Mouse (Mus musculus) forebrain, embryonic 15.5 days (tissue): ENCODE measurements around the gene Pmel. TPM values are rescaled to one million over a fixed set of nuclear protein-coding genes. Genes with fewer than 3 reads are reported as not detected.

Source experiments
- ATAC-seq: fragments of 200-750 bp; cut with Nextera tagmentation; replicated peaks from 2 replicates; pipeline ENCODE4 v1.8.0; 2017; ENCODE audit warnings: mild to moderate bottlenecking, moderate TSS enrichment, moderate library complexity
- H3K27ac ChIP-seq: fragments of 300-500 bp; sonication (generic); replicated peaks from 2 replicates; pipeline ENCODE4 v1.5.1; 2015; ENCODE audit warnings: mild to moderate bottlenecking, inconsistent platforms
- H3K27me3 ChIP-seq: fragments of 300-500 bp; sonication (generic); 2 replicates; pipeline ENCODE4 v1.6.1; 2015; ENCODE audit warnings: inconsistent platforms
- H3K36me3 ChIP-seq: fragments of 300-500 bp; sonication (generic); 2 replicates; pipeline ENCODE4 v1.6.1; 2015; ENCODE audit warnings: mild to moderate bottlenecking, inconsistent platforms
- H3K4me1 ChIP-seq: fragments of 300-500 bp; sonication (generic); 2 replicates; pipeline ENCODE4 v1.6.1; 2015; ENCODE audit warnings: inconsistent platforms
- H3K4me2 ChIP-seq: fragments of 300-500 bp; sonication (generic); replicated peaks from 2 replicates; pipeline ENCODE4 v1.6.1; 2015; ENCODE audit warnings: mild to moderate bottlenecking, inconsistent platforms
- H3K4me3 ChIP-seq: fragments of 300-500 bp; sonication (generic); 2 replicates; pipeline ENCODE4 v1.5.1; 2015; ENCODE audit warnings: mild to moderate bottlenecking, inconsistent platforms
- H3K9ac ChIP-seq: fragments of 300-500 bp; sonication (generic); replicated peaks from 2 replicates; pipeline ENCODE4 v1.6.1; 2015; ENCODE audit warnings: mild to moderate bottlenecking, inconsistent platforms
- H3K9me3 ChIP-seq: fragments of 300-500 bp; sonication (generic); 2 replicates; pipeline ENCODE4 v1.6.1; 2016; ENCODE audit warnings: inconsistent platforms
- WGBS: fragments of 180-500 bp; shearing (Covaris S2); methylation state at CpG from one replicate; pipeline ENCODE4 v1.1.7; 2015; ENCODE audit warnings: mixed read lengths; 5-methylcytosine and 5-hydroxymethylcytosine counted together
- polyA plus RNA-seq: library from polyadenylated mRNA; unstranded; fragments of >200 nt; fragmentation: Nextera tagmentation; extraction: Ambion mirVana; gene quantifications from 2 replicates; pipeline ENCODE4 v1.2.1, GENCODE M21; 2015

Pmel gene
- polyA plus RNA-seq, 1 experiment from 2014 or later = 0.33 TPM

- Histone ChIP-seq H3K27me3 (peaks cover 38% of the 10 kb centered on the region; the same call in 1 of the 2 replicates), H3K9me3 (no peaks in the 10 kb centered on the region), H3K36me3 (no peaks in the 10 kb centered on the region), H3K4me1 (peaks cover 25% of the 10 kb centered on the region), H3K27ac (no peak overlapping the region), H3K4me2 (peak overlapping the region; percentile 84), H3K9ac (peak overlapping the region; percentile 53), H3K4me3 (peak overlapping the region; percentile 51)
- 21% methylated on average over 8 of the region's 8 CpGs for WGBS
- ATAC-seq = no peak
These were observed 40.2 kb downstream of the Pmel start for GRCm38 (mm10) chr10:128744211-128744610.

- H3K27ac ChIP-seq = no peak within 1 kb of the TSS
- peaks cover 32% of the 10 kb centered on the region for H3K4me1 ChIP-seq
- H3K4me3 ChIP-seq = peak within 1 kb of the TSS; percentile 51
- 23% methylated on average over 18 of the region's 18 CpGs for WGBS
- H3K27me3 ChIP-seq = peaks cover 38% of the 10 kb centered on the region; the same call in 1 of the 2 replicates
- H3K9me3 ChIP-seq = no peaks in the 10 kb centered on the region
- no peaks in the 10 kb centered on the region for H3K36me3 ChIP-seq
- no peak for ATAC-seq
- peak within 1 kb of the TSS; percentile 53 for H3K9ac ChIP-seq
- H3K4me2 ChIP-seq = peak within 1 kb of the TSS; percentile 84
These were observed 40.9 kb downstream of the Pmel start, which contains the start of gene Dgka for GRCm38 (mm10) chr10:128744680-128745601. Gene Dgka (minus strand): TSS chr10:128744855.

GRCm38 (mm10) chr10:128745946-128746613, 42.1 kb downstream of the Pmel start:
- H3K36me3 ChIP-seq = no peaks in the 10 kb centered on the region
- no peak overlapping the region for H3K4me3 ChIP-seq
- H3K4me2 ChIP-seq = no peak overlapping the region
- no peak overlapping the region for H3K9ac ChIP-seq
- no peak for ATAC-seq
- peaks cover 40% of the 10 kb centered on the region for H3K4me1 ChIP-seq
- no peak overlapping the region for H3K27ac ChIP-seq
- H3K9me3 ChIP-seq = no peaks in the 10 kb centered on the region
- H3K27me3 ChIP-seq = peaks cover 38% of the 10 kb centered on the region; the same call in 1 of the 2 replicates
- WGBS = 95% methylated on average over 10 of the region's 10 CpGs

GRCm38 (mm10) chr10:128746972-128747645, 43.1 kb downstream of the Pmel start:
- peak overlapping the region; percentile 92 for H3K27ac ChIP-seq
- H3K27me3 ChIP-seq = peaks cover 31% of the 10 kb centered on the region; the same call in 1 of the 2 replicates
- peaks cover 40% of the 10 kb centered on the region for H3K4me1 ChIP-seq
- ATAC-seq = no peak
- H3K4me3 ChIP-seq = peak overlapping the region; percentile 83
- H3K36me3 ChIP-seq = no peaks in the 10 kb centered on the region
- WGBS = 38% methylated on average over 9 of the region's 9 CpGs
- peak overlapping the region; percentile 86 for H3K4me2 ChIP-seq
- peak overlapping the region; percentile 70 for H3K9ac ChIP-seq
- no peaks in the 10 kb centered on the region for H3K9me3 ChIP-seq

GRCm38 (mm10) chr10:128747646-128748251, 43.8 kb downstream of the Pmel start, which contains the start of gene Pym1:
Gene Pym1 (plus strand): TSS chr10:128747889.
- ATAC-seq = peak; percentile 55
- WGBS = under 1% methylated on average over 36 of the region's 36 CpGs
- Histone ChIP-seq H3K27me3 (peaks cover 25% of the 10 kb centered on the region; the same call in 1 of the 2 replicates), H3K36me3 (no peaks in the 10 kb centered on the region), H3K9ac (peak within 1 kb of the TSS; percentile 70), H3K4me2 (peak within 1 kb of the TSS; percentile 86), H3K4me3 (peak within 1 kb of the TSS; percentile 83), H3K9me3 (no peaks in the 10 kb centered on the region), H3K4me1 (peaks cover 40% of the 10 kb centered on the region), H3K27ac (peak within 1 kb of the TSS; percentile 92)

GRCm38 (mm10) chr10:128748252-128748864, 44.4 kb downstream of the Pmel start:
- Histone ChIP-seq H3K4me2 (peak overlapping the region; percentile 86), H3K27me3 (peaks cover 19% of the 10 kb centered on the region; the same call in 1 of the 2 replicates), H3K9me3 (no peaks in the 10 kb centered on the region), H3K4me1 (peaks cover 36% of the 10 kb centered on the region), H3K4me3 (peak overlapping the region; percentile 83), H3K27ac (peak overlapping the region; percentile 92), H3K9ac (peak overlapping the region; percentile 70), H3K36me3 (0 out of 2 replicates have a peak, but pooled peaks cover 2% of the 10 kb centered on the region)
- peak; percentile 95 for ATAC-seq
- under 1% methylated on average over 37 of the region's 37 CpGs for WGBS

Other genes with a start within 250 kb of the Pmel start
- 201 and 202 TPM in 2 replicates for gene Smarcc2, start 244.9 kb upstream of the Pmel start, polyA plus RNA-seq
- 682 and 697 TPM in 2 replicates for gene Myl6, start 210.1 kb upstream of the Pmel start, polyA plus RNA-seq
- gene Myl6b, start 205.5 kb upstream of the Pmel start, polyA plus RNA-seq = 4.7 and 5.6 TPM in 2 replicates
- gene Esyt1, start 178.3 kb upstream of the Pmel start, polyA plus RNA-seq = 6.8 and 7.6 TPM in 2 replicates
- gene Zc3h10, start 156.4 kb upstream of the Pmel start, polyA plus RNA-seq = 22.8 and 24.5 TPM in 2 replicates
- gene Rpl41, start 154.9 kb upstream of the Pmel start, polyA plus RNA-seq = 2,336 and 2,513 TPM in 2 replicates
- gene Pa2g4, start 138.2 kb upstream of the Pmel start, polyA plus RNA-seq = 146 and 149 TPM in 2 replicates
- 0.42 TPM in 2 replicates for gene Erbb3, start 114.5 kb upstream of the Pmel start, polyA plus RNA-seq
- 441 and 472 TPM in 2 replicates for gene Rps26, start 77.4 kb upstream of the Pmel start, polyA plus RNA-seq
- 11.3 TPM in 2 replicates for gene Ikzf4, start 58.2 kb upstream of the Pmel start, polyA plus RNA-seq
- gene Suox, start 30.1 kb upstream of the Pmel start, polyA plus RNA-seq = 12.3 and 12.5 TPM in 2 replicates
- gene Rab5b, start 7.9 kb upstream of the Pmel start, polyA plus RNA-seq = 116 and 117 TPM in 2 replicates
- 37.6 and 39.7 TPM in 2 replicates for gene Cdk2, start 836 bp downstream of the Pmel start, polyA plus RNA-seq
- gene Dgka, start 40.7 kb downstream of the Pmel start, polyA plus RNA-seq = 4.2 and 4.5 TPM in 2 replicates
- 42.9 and 47.2 TPM in 2 replicates for gene Pym1, start 43.7 kb downstream of the Pmel start, polyA plus RNA-seq
- 0.20 and 0.43 TPM in 2 replicates for gene Mmp19, start 86.7 kb downstream of the Pmel start, polyA plus RNA-seq
- 60.4 and 62.8 TPM in 2 replicates for gene Dnajc14, start 99.9 kb downstream of the Pmel start, polyA plus RNA-seq
- 12.6 and 13.6 TPM in 2 replicates for gene Tmem198b, start 100.2 kb downstream of the Pmel start, polyA plus RNA-seq
- 190 and 199 TPM in 2 replicates for gene Sarnp, start 113.1 kb downstream of the Pmel start, polyA plus RNA-seq
- 28.1 and 28.6 TPM in 2 replicates for gene Ormdl2, start 117.5 kb downstream of the Pmel start, polyA plus RNA-seq
- 7.5 and 8.7 TPM in 2 replicates for gene Gdf11, start 187.5 kb downstream of the Pmel start, polyA plus RNA-seq
- gene Cd63, start 196.8 kb downstream of the Pmel start, polyA plus RNA-seq = 125 and 142 TPM in 2 replicates
- 11.7 and 12.6 TPM in 2 replicates for gene Rdh5, start 218.7 kb downstream of the Pmel start, polyA plus RNA-seq
- 230 and 251 TPM in 2 replicates for gene Bloc1s1, start 219.8 kb downstream of the Pmel start, polyA plus RNA-seq
- 2.1 TPM in 2 replicates for gene Itga7, start 229.6 kb downstream of the Pmel start, polyA plus RNA-seq